Mouse (Mus musculus) heart, adult 2 months (tissue): Measurements from ENCODE around the gene Hist1h4b.

Experiments
- CTCF ChIP-seq: fragments of 200-600 bp; IDR thresholded peaks from 2 replicates; pipeline ENCODE4 v1.8.1; 2022; ENCODE audit warnings: antibody characterized with exemption, mild to moderate bottlenecking, moderate library complexity
- EP300 ChIP-seq: fragments of 200-500 bp; IDR thresholded peaks from 2 replicates; pipeline ENCODE4 v1.6.1; 2011; ENCODE audit warnings: low read depth, low read length, control low read depth; ENCODE audit not compliant: insufficient read depth
- POLR2A ChIP-seq: fragments of 200-500 bp; IDR thresholded peaks from 2 replicates; pipeline ENCODE4 v1.6.1; 2011; ENCODE audit warnings: mild to moderate bottlenecking, low read depth, low read length, control low read depth; ENCODE audit not compliant: insufficient read depth

GRCm38 (mm10) chr13:23747892-23748288 is 8.9 kb upstream of the Hist1h4b start:
- TF ChIP-seq CTCF (no peak), EP300 (no peak), POLR2A (no peak)
